Mouse (Mus musculus) right cerebral cortex, adult 18-20 months (tissue): ENCODE data around the gene Ptpn20.

Experiments
- DNase-seq: peaks from one replicate; pipeline ENCODE4 v3.0.0; 2022; ENCODE audit warnings: mixed read lengths

The Ptpn20 gene

GRCm38 (mm10) chr14:33588951-33589350 lies at the start of gene Ptpn20:
Gene Ptpn20 (plus strand): TSS chr14:33589207.
- DNase-seq = no peak

- no peak for DNase-seq
Observed at GRCm38 (mm10) chr14:33539559-33540167, 49.3 kb upstream of the Ptpn20 start.

- peak; percentile 39 for DNase-seq
Observed at GRCm38 (mm10) chr14:33545565-33546143, 43.4 kb upstream of the Ptpn20 start.

- DNase-seq = no peak
Observed at GRCm38 (mm10) chr14:33548650-33549049, 40.4 kb upstream of the Ptpn20 start.

GRCm38 (mm10) chr14:33549856-33550255 lies 39.2 kb upstream of the Ptpn20 start:
- DNase-seq = no peak

- DNase-seq = no peak
Observed at GRCm38 (mm10) chr14:33570737-33571136, 18.3 kb upstream of the Ptpn20 start.

- DNase-seq = peak; percentile 7
Observed at GRCm38 (mm10) chr14:33573643-33574042, 15.4 kb upstream of the Ptpn20 start.

GRCm38 (mm10) chr14:33579771-33580484 lies 9.1 kb upstream of the Ptpn20 start:
- peak; percentile 54 for DNase-seq

- no peak for DNase-seq
Observed at GRCm38 (mm10) chr14:33598376-33599130, 9.5 kb downstream of the Ptpn20 start.

GRCm38 (mm10) chr14:33607431-33607830 lies 18.4 kb downstream of the Ptpn20 start:
- DNase-seq = peak; percentile 11

- no peak for DNase-seq
Observed at GRCm38 (mm10) chr14:33625036-33625435, 36.0 kb downstream of the Ptpn20 start.

GRCm38 (mm10) chr14:33632790-33633372 lies 43.9 kb downstream of the Ptpn20 start:
- DNase-seq = peak; percentile 25

GRCm38 (mm10) chr14:33634354-33634753 lies 45.3 kb downstream of the Ptpn20 start:
- DNase-seq = no peak

GRCm38 (mm10) chr14:33634774-33635173 lies 45.8 kb downstream of the Ptpn20 start:
- no peak for DNase-seq

- DNase-seq = peak; percentile 38
Observed at GRCm38 (mm10) chr14:33639357-33639756, 50.4 kb downstream of the Ptpn20 start.

GRCm38 (mm10) chr14:33650721-33651120 lies 61.7 kb downstream of the Ptpn20 start:
- no peak for DNase-seq

- no peak for DNase-seq
Observed at GRCm38 (mm10) chr14:33657471-33657901, 68.5 kb downstream of the Ptpn20 start.

GRCm38 (mm10) chr14:33658331-33658730 lies 69.3 kb downstream of the Ptpn20 start:
- no peak for DNase-seq

GRCm38 (mm10) chr14:33662080-33662479 lies 73.1 kb downstream of the Ptpn20 start:
- no peak for DNase-seq

- DNase-seq = no peak
Observed at GRCm38 (mm10) chr14:33666301-33666700, 77.3 kb downstream of the Ptpn20 start.

GRCm38 (mm10) chr14:33669891-33670290 lies 80.9 kb downstream of the Ptpn20 start:
- DNase-seq = no peak

GRCm38 (mm10) chr14:33673350-33674087 lies 84.5 kb downstream of the Ptpn20 start:
- peak; percentile 48 for DNase-seq
